Mouse (Mus musculus) forebrain, embryonic 12.5 days (tissue): ENCODE measurements at regions not wholly inside any gene's neighbourhood (a gene's known extent, or its start where the extent isn't known, plus 50 kb on each side); places are given as distances from the start of the nearest gene placed in this dataset.

ENCODE experiments used
- ATAC-seq: fragments of 200-750 bp; cut with Nextera tagmentation; 2 replicates; pipeline ENCODE4 v1.8.0; 2017; ENCODE audit warnings: moderate TSS enrichment; ENCODE audit not compliant: low FRiP score
- H3K27ac ChIP-seq: fragments of 300-500 bp; sonication (generic); 2 replicates; pipeline ENCODE4 v1.5.1; 2016; ENCODE audit warnings: mild to moderate bottlenecking
- H3K27me3 ChIP-seq: fragments of 300-500 bp; sonication (generic); 2 replicates; pipeline ENCODE4 v1.6.1; 2016; ENCODE audit warnings: mild to moderate bottlenecking
- H3K36me3 ChIP-seq: fragments of 300-500 bp; sonication (generic); replicated peaks from 2 replicates; pipeline ENCODE4 v1.6.1; 2016; ENCODE audit warnings: mild to moderate bottlenecking
- H3K4me1 ChIP-seq: fragments of 300-500 bp; sonication (generic); 2 replicates; pipeline ENCODE4 v1.6.1; 2016
- H3K4me2 ChIP-seq: fragments of 300-500 bp; sonication (generic); 2 replicates; pipeline ENCODE4 v1.6.1; 2016; ENCODE audit warnings: mild to moderate bottlenecking, moderate library complexity
- H3K4me3 ChIP-seq: fragments of 300-500 bp; sonication (generic); replicated peaks from 2 replicates; pipeline ENCODE4 v1.5.1; 2016; ENCODE audit warnings: mild to moderate bottlenecking
- H3K9ac ChIP-seq: fragments of 300-500 bp; sonication (generic); 2 replicates; pipeline ENCODE4 v1.6.1; 2016; ENCODE audit warnings: mild to moderate bottlenecking
- H3K9me3 ChIP-seq: fragments of 300-500 bp; sonication (generic); 2 replicates; pipeline ENCODE4 v1.6.1; 2016
- WGBS: fragments of 180-500 bp; shearing (Covaris S2); methylation state at CpG from one replicate; pipeline ENCODE4 v1.1.7; 2016; 5-methylcytosine and 5-hydroxymethylcytosine counted together

GRCm38 (mm10) chr16:42499514-42499913 is 159.1 kb upstream of the Gap43 start:
- Histone ChIP-seq H3K4me2 (no peak overlapping the region), H3K9ac (no peak overlapping the region), H3K9me3 (no peaks in the 10 kb centered on the region), H3K27me3 (no peaks in the 10 kb centered on the region), H3K4me1 (no peaks in the 10 kb centered on the region), H3K27ac (no peak overlapping the region), H3K36me3 (no peaks in the 10 kb centered on the region), H3K4me3 (no peak overlapping the region)
- WGBS, result 94% methylated on average over 6 of the region's 6 CpGs
- no peak for ATAC-seq

GRCm38 (mm10) chr16:42498368-42498767 is 157.9 kb upstream of the Gap43 start:
- WGBS, result 78% methylated on average over 2 of the region's 2 CpGs
- ATAC-seq, result no peak

DNA sequence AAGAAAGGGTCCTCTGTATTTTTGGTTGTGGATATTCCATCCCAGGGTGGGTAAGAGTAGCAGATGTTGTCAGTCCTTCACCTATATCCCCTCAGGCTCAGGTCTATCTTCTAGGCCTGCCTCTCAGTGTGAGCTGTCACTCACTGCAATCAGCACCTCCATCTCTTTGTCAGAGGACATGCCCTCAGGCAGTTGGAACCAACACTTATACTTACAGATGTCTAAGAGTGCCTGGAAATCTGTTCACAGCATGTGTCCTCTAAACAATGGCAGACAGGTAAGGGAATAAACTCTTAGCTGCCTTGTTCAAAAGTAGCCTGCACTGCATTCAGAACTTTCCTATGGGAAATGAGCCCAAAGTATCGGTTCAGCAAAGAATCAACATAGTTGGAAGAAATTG is 153.1 kb upstream of the Gap43 start:
- no peak overlapping the region for H3K9ac ChIP-seq
- 80% methylated on average over 1 of the region's 1 CpGs for WGBS
- H3K36me3 ChIP-seq, result no peaks in the 10 kb centered on the region
- H3K9me3 ChIP-seq, result no peaks in the 10 kb centered on the region
- H3K4me1 ChIP-seq, result peaks cover 4% of the 10 kb centered on the region
- no peak overlapping the region for H3K4me3 ChIP-seq
- no peak overlapping the region for H3K4me2 ChIP-seq
- ATAC-seq, result no peak
- H3K27me3 ChIP-seq, result no peaks in the 10 kb centered on the region
- no peak overlapping the region for H3K27ac ChIP-seq

More at GRCm38 (mm10) chr16:42498368-42498767, 157.9 kb upstream of the Gap43 start:
- H3K27me3 ChIP-seq, result no peaks in the 10 kb centered on the region
- no peaks in the 10 kb centered on the region for H3K36me3 ChIP-seq
- no peaks in the 10 kb centered on the region for H3K4me1 ChIP-seq
- H3K4me2 ChIP-seq, result no peak overlapping the region
- H3K9me3 ChIP-seq, result no peaks in the 10 kb centered on the region
- no peak overlapping the region for H3K27ac ChIP-seq
- no peak overlapping the region for H3K9ac ChIP-seq
- no peak overlapping the region for H3K4me3 ChIP-seq

DNA sequence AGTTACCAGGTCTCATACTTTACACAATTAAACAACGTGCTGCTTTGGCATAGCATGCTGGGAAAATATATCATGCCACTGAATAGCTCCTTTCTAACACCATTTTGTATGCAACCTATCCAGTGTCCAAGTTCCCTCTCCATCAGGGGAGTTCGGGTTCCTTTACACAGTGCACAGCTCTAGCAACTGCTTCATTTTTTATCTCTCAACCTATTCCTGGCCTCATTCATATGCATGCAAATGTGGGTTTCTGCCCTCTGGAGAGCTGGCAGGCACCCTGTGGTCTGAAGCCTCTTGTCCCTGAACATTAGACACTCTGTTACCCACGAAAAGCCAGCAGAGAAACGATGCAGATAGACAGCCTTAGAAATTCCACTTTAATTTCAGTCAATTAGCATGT is 148.3 kb upstream of the Gap43 start:
- Histone ChIP-seq H3K9ac (no peak overlapping the region), H3K27me3 (no peaks in the 10 kb centered on the region), H3K4me2 (no peak overlapping the region), H3K4me3 (no peak overlapping the region), H3K27ac (no peak overlapping the region), H3K9me3 (no peaks in the 10 kb centered on the region), H3K4me1 (peaks cover 6% of the 10 kb centered on the region), H3K36me3 (no peaks in the 10 kb centered on the region)
- no peak for ATAC-seq
- 36% methylated on average over 4 of the region's 4 CpGs for WGBS

DNA sequence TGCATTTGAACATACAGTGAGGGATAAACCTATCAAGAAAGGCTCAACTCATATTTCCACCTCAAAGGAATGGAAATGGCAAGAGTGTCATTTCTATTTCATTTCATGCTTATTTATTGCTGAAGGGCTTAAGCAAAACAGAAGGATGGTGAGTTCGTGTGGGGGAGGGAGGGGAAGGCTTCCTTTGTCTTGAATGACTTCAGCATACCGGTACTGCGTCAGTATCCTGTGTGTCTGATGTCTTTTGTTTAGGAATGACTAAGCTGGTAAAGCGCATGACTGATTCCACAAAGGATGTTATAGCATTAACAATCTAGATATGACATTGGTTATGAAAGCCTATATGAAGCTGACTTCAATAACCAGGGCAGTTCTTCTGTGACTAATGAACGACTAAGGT is 139.5 kb upstream of the Gap43 start:
- Histone ChIP-seq H3K4me3 (no peak overlapping the region), H3K36me3 (no peaks in the 10 kb centered on the region), H3K9me3 (no peaks in the 10 kb centered on the region), H3K27me3 (no peaks in the 10 kb centered on the region), H3K9ac (no peak overlapping the region), H3K27ac (no peak overlapping the region), H3K4me1 (no peaks in the 10 kb centered on the region; the same call in 1 of the 2 replicates), H3K4me2 (no peak overlapping the region)
- WGBS, result 60% methylated on average over 5 of the region's 5 CpGs
- ATAC-seq, result no peak

DNA sequence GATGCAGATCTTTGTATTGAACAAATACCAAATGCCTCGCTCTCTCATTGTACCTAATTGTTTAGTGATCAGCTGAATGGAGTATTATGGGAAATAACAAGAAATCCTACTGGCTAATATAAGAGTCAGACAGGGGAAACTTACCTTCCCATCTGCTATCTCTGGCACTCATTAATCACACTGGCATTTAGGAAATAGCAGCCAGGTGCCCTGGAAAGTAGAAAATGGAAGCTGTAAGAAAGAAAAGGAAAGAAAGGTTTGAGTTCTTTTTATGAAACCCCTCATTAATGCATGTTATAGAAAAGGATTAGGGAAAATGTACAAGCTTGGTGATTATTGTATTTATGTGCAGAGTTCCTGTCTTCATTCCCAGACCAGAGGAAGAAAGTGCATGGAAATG is 126.5 kb upstream of the Gap43 start:
- 30% methylated on average over 1 of the region's 1 CpGs for WGBS
- H3K27me3 ChIP-seq, result no peaks in the 10 kb centered on the region
- H3K9me3 ChIP-seq, result no peaks in the 10 kb centered on the region
- H3K4me3 ChIP-seq, result no peak overlapping the region
- H3K4me1 ChIP-seq, result peaks cover 5% of the 10 kb centered on the region
- no peak overlapping the region for H3K4me2 ChIP-seq
- H3K27ac ChIP-seq, result no peak overlapping the region
- H3K36me3 ChIP-seq, result no peaks in the 10 kb centered on the region
- H3K9ac ChIP-seq, result no peak overlapping the region
- ATAC-seq, result no peak

DNA sequence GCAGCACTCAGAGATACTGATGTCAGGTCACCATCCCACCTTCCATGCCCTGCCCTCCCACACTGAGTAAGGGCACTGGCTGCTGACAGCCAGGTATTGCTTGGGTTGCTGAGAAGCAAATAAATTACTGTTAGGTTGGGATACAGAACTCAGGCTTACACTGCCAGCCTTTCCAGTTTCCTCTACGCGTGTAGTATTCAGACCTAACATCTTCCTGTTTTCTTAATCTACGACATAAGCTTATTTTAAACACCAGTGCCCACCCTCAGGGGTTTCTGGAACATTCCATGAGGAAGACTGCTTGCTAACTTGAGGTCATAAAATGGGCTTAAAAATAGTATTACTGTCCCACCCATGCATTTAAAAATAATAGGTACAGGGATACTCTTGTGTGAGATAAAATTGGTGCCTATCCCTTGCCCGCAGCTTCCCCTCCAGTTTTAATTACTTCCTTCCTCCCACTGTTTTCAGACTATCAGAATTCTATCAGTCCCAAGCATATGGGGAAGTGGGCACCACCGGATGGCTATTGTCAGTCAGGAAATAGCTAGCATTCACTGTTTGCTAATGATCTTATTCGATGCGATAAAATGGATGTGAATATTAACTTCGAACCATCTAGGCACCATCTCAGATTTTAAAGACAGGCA is 116.0 kb upstream of the Gap43 start:
- no peak overlapping the region for H3K4me2 ChIP-seq
- peaks cover 3% of the 10 kb centered on the region; the same call in 1 of the 2 replicates for H3K4me1 ChIP-seq
- ATAC-seq, result no peak
- no peak overlapping the region for H3K27ac ChIP-seq
- no peak overlapping the region for H3K9ac ChIP-seq
- no peaks in the 10 kb centered on the region for H3K27me3 ChIP-seq
- no peak overlapping the region for H3K4me3 ChIP-seq
- WGBS, result 89% methylated on average over 8 of the region's 8 CpGs
- H3K36me3 ChIP-seq, result no peaks in the 10 kb centered on the region
- no peaks in the 10 kb centered on the region for H3K9me3 ChIP-seq

DNA sequence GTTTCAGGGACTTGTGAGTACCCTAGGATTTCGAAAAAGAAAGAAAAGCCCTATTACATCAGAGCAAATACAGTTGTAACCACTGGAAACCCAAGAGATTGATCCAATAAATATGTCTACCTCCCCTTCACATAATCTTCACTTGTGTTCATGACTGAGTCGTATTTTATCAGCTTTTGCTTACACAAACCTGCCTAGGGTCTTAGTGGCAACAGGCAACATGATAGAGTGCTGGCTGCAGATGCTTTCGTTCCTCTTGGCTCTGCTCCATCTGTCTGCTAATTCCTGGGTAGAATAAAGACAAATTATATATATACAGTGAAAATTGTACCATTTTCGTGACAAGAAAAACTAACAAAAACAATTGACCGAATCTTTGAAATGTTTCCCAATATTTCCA is 112.9 kb upstream of the Gap43 start:
- Histone ChIP-seq H3K4me2 (no peak overlapping the region), H3K36me3 (no peaks in the 10 kb centered on the region), H3K27me3 (no peaks in the 10 kb centered on the region), H3K9me3 (peaks cover 3% of the 10 kb centered on the region; the same call in 1 of the 2 replicates), H3K4me3 (no peak overlapping the region), H3K9ac (no peak overlapping the region), H3K4me1 (peaks cover 3% of the 10 kb centered on the region; the same call in 1 of the 2 replicates), H3K27ac (no peak overlapping the region)
- no peak for ATAC-seq
- 70% methylated on average over 5 of the region's 5 CpGs for WGBS

- 90% methylated on average over 8 of the region's 8 CpGs for WGBS
- H3K4me1 ChIP-seq, result peaks cover 11% of the 10 kb centered on the region
These were observed 109.5 kb upstream of the Gap43 start for GRCm38 (mm10) chr16:42449840-42450444.

DNA sequence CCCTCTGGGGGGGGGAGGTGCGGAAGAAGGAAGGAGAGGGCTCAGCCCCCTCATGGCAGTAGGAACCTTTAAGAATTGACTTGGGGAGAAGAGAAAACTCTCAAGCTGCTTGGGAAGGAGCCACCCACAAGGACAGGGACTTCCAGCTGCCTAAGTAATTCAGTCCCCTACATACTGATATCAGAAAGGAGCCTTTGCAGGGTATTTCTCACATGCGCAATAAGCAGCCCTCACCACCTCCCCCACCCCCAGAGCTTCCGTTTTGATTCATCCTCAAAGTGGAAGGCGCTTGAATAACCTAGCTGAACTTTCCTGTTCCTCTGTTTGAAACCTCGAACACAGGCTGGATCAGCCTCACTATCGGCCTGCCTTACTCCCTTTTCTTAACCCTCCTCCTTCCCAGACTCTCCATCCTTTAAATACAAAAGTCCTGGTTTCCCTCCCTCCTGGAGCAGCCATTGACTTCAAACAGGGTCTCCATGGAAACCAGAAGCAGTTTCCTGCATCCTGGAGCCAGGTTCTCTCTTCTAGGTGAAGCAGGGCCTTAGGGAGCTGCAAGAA is 104.5 kb upstream of the Gap43 start:
- peak overlapping the region; percentile 88 for H3K27ac ChIP-seq
- peak; percentile 79 for ATAC-seq
- peaks cover 3% of the 10 kb centered on the region; the same call in 1 of the 2 replicates for H3K9me3 ChIP-seq
- H3K4me2 ChIP-seq, result peak overlapping the region; percentile 45
- 13% methylated on average over 6 of the region's 6 CpGs for WGBS
- H3K4me3 ChIP-seq, result peak overlapping the region; percentile 15
- H3K4me1 ChIP-seq, result peaks cover 22% of the 10 kb centered on the region
- no peaks in the 10 kb centered on the region for H3K36me3 ChIP-seq
- H3K27me3 ChIP-seq, result no peaks in the 10 kb centered on the region
- no peak overlapping the region for H3K9ac ChIP-seq

More at GRCm38 (mm10) chr16:42449840-42450444, 109.5 kb upstream of the Gap43 start:
- Histone ChIP-seq H3K9me3 (peaks cover 3% of the 10 kb centered on the region; the same call in 1 of the 2 replicates), H3K4me2 (no peak overlapping the region), H3K36me3 (no peaks in the 10 kb centered on the region), H3K27me3 (no peaks in the 10 kb centered on the region), H3K4me3 (no peak overlapping the region), H3K27ac (no peak overlapping the region), H3K9ac (no peak overlapping the region)
- ATAC-seq, result no peak

DNA sequence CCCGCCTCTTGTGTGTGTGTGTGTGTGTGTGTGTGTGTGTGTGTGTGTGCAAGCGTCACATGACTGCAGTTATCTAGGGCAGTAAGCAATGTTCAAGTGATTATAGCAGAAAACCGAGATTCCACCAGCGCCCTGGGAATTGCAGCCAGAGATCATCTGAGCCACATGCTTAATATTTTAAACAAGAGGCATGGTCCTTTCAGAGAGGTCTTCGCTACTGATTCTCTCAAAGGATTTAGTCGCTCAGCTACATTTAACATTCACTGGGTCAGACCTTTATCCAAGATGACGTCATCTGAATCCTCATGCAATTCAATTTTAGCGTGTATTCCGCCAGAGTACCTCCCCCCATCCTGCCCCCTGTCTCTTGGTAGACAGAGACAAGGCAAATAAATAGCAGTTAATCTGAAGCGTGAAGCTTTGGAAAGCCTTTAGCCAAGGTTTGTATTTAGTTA is 104.0 kb upstream of the Gap43 start:
- no peaks in the 10 kb centered on the region for H3K36me3 ChIP-seq
- H3K27me3 ChIP-seq, result no peaks in the 10 kb centered on the region
- H3K9me3 ChIP-seq, result peaks cover 3% of the 10 kb centered on the region; the same call in 1 of the 2 replicates
- H3K27ac ChIP-seq, result peak overlapping the region; percentile 88
- peaks cover 22% of the 10 kb centered on the region for H3K4me1 ChIP-seq
- H3K4me3 ChIP-seq, result peak overlapping the region; percentile 15
- peak; percentile 68 for ATAC-seq
- 32% methylated on average over 10 of the region's 10 CpGs for WGBS
- peak overlapping the region; percentile 45 for H3K4me2 ChIP-seq
- no peak overlapping the region for H3K9ac ChIP-seq

- Histone ChIP-seq H3K9ac (no peak overlapping the region), H3K36me3 (no peaks in the 10 kb centered on the region), H3K27me3 (no peaks in the 10 kb centered on the region), H3K4me3 (no peak overlapping the region), H3K4me2 (no peak overlapping the region), H3K4me1 (peaks cover 22% of the 10 kb centered on the region), H3K9me3 (no peaks in the 10 kb centered on the region), H3K27ac (no peak overlapping the region)
- 32% methylated on average over 4 of the region's 4 CpGs for WGBS
- no peak for ATAC-seq
These were observed 100.4 kb upstream of the Gap43 start for GRCm38 (mm10) chr16:42440822-42441221.
